Mouse (Mus musculus): ENCODE measurements at regions not wholly inside any gene's neighbourhood (a gene's known extent, or its start where the extent isn't known, plus 50 kb on each side); places are given as distances from the start of the nearest gene placed in this dataset.
"Not testable (repeated sequence)": the region's sequence is repeated elsewhere in the genome, so short reads cannot be mapped to it uniquely, and the experiment has no call there.

DNA sequence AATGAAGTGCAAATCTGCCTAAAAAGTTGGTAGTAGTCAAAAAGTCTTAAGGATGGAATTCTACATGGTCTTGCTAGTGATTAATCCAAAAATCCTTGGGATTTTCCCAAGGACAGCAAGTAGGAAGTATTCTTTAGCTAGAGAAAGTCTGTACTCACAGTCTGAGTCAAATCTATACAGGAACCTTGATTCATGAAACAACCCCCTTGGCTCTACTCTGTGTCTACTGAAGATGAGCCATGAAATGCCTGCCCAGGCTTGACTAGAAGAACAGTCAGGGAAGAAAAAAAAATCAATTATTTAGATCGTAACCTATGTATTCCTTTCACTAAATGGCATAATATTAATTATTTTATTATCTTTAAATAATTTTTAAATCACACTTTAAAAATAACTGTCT, 454.2 kb downstream of the Inhba start:
- Histone ChIP-seq H3K9me3 (ENCODE audit: control insufficient read depth, low read length) (no peaks in the 10 kb centered on the region), H3K9ac (replicated peaks; ENCODE audit: low read length) (no peak overlapping the region), H3K36me3 (ENCODE audit: control insufficient read depth, insufficient read depth, low read length) (no peaks in the 10 kb centered on the region), H3K4me1 (ENCODE audit: control insufficient read depth, insufficient read depth, low read length) (no peaks in the 10 kb centered on the region), H3K4me2 (ENCODE audit: low read length) (no peak overlapping the region), H3K27ac (replicated peaks; ENCODE audit: low read depth, low read length) (no peak overlapping the region), H3K4me3 (replicated peaks; ENCODE audit: low read depth, low read length) (no peak overlapping the region), H3K27me3 (ENCODE audit: control insufficient read depth, insufficient read depth, low read length) (no peaks in the 10 kb centered on the region)
- no peak for ATAC-seq (ENCODE audit: low FRiP score, low TSS enrichment)
- no peak for DNase-seq
- 98% methylated on average over 1 of the region's 1 CpGs for WGBS

DNA sequence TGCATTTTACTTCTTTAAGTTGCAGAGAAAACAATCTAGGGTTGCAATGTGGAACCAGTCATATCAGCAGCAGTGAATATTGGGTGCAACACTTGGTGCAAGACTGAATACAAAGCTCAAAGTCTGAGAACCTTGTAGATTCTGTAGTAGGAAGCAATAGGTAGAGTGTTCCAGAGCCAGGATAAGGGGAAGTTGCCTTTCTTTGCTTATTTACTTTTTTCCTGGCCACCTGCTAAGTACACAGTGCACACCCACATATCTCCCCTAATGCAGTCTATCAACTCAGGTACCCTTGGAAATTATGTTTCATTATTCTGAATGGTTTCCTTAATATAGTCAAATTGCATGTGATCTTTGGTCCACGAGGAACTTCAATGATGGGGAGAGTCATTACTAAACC, 464.9 kb downstream of the Inhba start:
- Histone ChIP-seq H3K36me3 (ENCODE audit: control insufficient read depth, insufficient read depth, low read length) (no peaks in the 10 kb centered on the region), H3K27ac (replicated peaks; ENCODE audit: low read depth, low read length) (no peak overlapping the region), H3K4me2 (ENCODE audit: low read length) (no peak overlapping the region), H3K9ac (replicated peaks; ENCODE audit: low read length) (no peak overlapping the region), H3K4me1 (ENCODE audit: control insufficient read depth, insufficient read depth, low read length) (no peaks in the 10 kb centered on the region), H3K27me3 (ENCODE audit: control insufficient read depth, insufficient read depth, low read length) (no peaks in the 10 kb centered on the region), H3K9me3 (ENCODE audit: control insufficient read depth, low read length) (no peaks in the 10 kb centered on the region), H3K4me3 (replicated peaks; ENCODE audit: low read depth, low read length) (no peak overlapping the region)
- 79% methylated on average over 1 of the region's 1 CpGs for WGBS
- DNase-seq (no peak), ATAC-seq (ENCODE audit: low FRiP score, low TSS enrichment) (no peak)

DNA sequence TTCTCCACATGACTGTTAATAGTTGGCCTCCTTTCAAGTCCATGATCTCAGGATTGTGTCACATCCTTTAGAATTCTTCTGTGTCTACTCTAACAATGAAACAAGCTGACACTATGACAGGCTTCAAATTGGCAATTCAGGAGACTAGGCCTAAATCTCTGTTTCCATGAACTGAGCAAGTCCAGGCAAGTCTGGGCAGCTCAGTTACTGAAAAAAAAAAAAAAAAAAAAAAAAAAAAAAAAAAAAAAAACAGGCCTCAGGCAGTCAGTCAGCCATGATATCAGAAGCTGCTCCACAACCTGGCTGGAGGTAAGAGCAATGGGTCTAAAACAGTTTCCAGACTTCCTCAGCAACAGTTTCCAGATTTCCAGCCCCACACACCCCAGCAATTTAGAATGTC, 475.6 kb downstream of the Inhba start:
- Histone ChIP-seq H3K4me2 (ENCODE audit: low read length) (no peak overlapping the region), H3K4me1 (ENCODE audit: control insufficient read depth, insufficient read depth, low read length) (no peaks in the 10 kb centered on the region), H3K27ac (replicated peaks; ENCODE audit: low read depth, low read length) (no peak overlapping the region), H3K4me3 (replicated peaks; ENCODE audit: low read depth, low read length) (no peak overlapping the region), H3K9me3 (ENCODE audit: control insufficient read depth, low read length) (no peaks in the 10 kb centered on the region), H3K27me3 (ENCODE audit: control insufficient read depth, insufficient read depth, low read length) (no peaks in the 10 kb centered on the region), H3K36me3 (ENCODE audit: control insufficient read depth, insufficient read depth, low read length) (no peaks in the 10 kb centered on the region), H3K9ac (replicated peaks; ENCODE audit: low read length) (no peak overlapping the region)
- DNase-seq (no peak), ATAC-seq (ENCODE audit: low FRiP score, low TSS enrichment) (no peak)

DNA sequence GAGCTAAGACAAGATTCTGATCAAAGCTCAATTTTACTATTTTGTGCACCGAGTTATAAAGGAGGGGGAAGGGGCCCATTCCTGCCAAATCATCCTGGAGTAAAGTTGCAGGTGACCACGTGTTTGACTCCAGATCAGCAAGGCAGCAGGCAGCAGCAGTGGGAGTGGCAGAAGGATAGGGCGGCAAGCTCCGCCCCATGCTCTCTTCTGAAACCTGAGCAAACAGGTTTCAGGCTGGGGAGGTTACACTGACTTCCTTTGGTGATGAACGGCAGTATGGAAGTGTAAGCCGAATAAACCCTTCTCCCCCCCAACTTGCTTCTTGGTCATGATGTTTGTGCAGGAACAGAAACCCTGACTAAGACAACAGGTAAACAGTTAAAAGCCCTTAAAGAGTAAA, 479.0 kb downstream of the Inhba start:
- 58% methylated on average over 6 of the region's 6 CpGs for whole genome bisulfite sequencing
- not testable (repeated sequence) for H3K9me3 ChIP-seq (ENCODE audit: control insufficient read depth, low read length); DNase-seq; ATAC-seq (ENCODE audit: low FRiP score, low TSS enrichment); H3K27ac ChIP-seq (replicated peaks; ENCODE audit: low read depth, low read length); H3K4me2 ChIP-seq (ENCODE audit: low read length); H3K4me3 ChIP-seq (replicated peaks; ENCODE audit: low read depth, low read length); H3K9ac ChIP-seq (replicated peaks; ENCODE audit: low read length); H3K4me1 ChIP-seq (ENCODE audit: control insufficient read depth, insufficient read depth, low read length); H3K36me3 ChIP-seq (ENCODE audit: control insufficient read depth, insufficient read depth, low read length); H3K27me3 ChIP-seq (ENCODE audit: control insufficient read depth, insufficient read depth, low read length)

DNA sequence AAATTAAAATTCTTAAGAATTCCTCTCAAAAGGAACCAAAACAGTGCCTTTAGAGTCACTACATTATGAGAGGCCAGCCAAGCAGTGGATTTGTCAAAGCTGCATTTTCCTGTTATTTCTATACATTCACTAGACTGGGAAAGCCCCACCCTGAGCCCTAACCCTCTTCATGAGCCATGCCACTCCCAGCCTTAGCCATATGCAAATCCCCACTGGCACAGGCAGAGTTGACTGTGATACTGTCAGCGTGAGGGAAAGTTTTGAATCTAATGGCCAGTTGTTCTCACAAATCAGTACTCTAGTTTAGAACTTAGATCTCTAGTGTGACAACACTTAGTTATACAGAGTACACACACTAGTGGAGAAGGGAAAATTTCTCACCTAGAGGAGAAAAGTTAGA, 486.4 kb downstream of the Inhba start:
- H3K27me3 ChIP-seq (ENCODE audit: control insufficient read depth, insufficient read depth, low read length), result no peaks in the 10 kb centered on the region
- WGBS, result 58% methylated on average over 1 of the region's 1 CpGs
- no peak overlapping the region for H3K4me2 ChIP-seq (ENCODE audit: low read length)
- no peak overlapping the region for H3K9ac ChIP-seq (replicated peaks; ENCODE audit: low read length)
- no peak overlapping the region for H3K27ac ChIP-seq (replicated peaks; ENCODE audit: low read depth, low read length)
- H3K9me3 ChIP-seq (ENCODE audit: control insufficient read depth, low read length), result no peaks in the 10 kb centered on the region
- no peaks in the 10 kb centered on the region for H3K4me1 ChIP-seq (ENCODE audit: control insufficient read depth, insufficient read depth, low read length)
- H3K36me3 ChIP-seq (ENCODE audit: control insufficient read depth, insufficient read depth, low read length), result no peaks in the 10 kb centered on the region
- no peak for DNase-seq
- no peak overlapping the region for H3K4me3 ChIP-seq (replicated peaks; ENCODE audit: low read depth, low read length)
- ATAC-seq (ENCODE audit: low FRiP score, low TSS enrichment), result no peak

DNA sequence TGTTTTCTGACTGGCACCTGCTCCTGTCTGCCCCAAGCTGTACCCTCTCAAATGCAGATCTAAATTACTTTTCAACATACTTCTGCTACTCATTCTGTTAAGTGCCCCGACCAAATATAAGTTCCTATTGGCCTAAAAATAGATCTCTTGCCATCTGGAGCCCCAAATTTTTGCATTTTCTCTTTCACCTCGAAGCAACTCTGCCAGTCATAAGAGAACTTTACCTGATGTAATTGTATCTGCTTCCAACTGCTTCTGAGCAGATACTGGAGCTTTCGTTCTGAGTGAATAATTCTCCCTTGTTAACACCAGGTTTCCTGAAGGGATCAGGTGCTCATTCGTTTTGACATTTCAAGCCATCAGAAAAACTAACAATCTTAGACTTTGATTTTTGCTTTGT, 501.2 kb downstream of the Inhba start:
- H3K36me3 ChIP-seq (ENCODE audit: control insufficient read depth, insufficient read depth, low read length), result no peaks in the 10 kb centered on the region
- DNase-seq, result no peak
- no peak overlapping the region for H3K4me2 ChIP-seq (ENCODE audit: low read length)
- no peaks in the 10 kb centered on the region for H3K27me3 ChIP-seq (ENCODE audit: control insufficient read depth, insufficient read depth, low read length)
- H3K27ac ChIP-seq (replicated peaks; ENCODE audit: low read depth, low read length), result no peak overlapping the region
- 78% methylated on average over 4 of the region's 4 CpGs for WGBS
- no peaks in the 10 kb centered on the region for H3K4me1 ChIP-seq (ENCODE audit: control insufficient read depth, insufficient read depth, low read length)
- no peak overlapping the region for H3K4me3 ChIP-seq (replicated peaks; ENCODE audit: low read depth, low read length)
- H3K9ac ChIP-seq (replicated peaks; ENCODE audit: low read length), result no peak overlapping the region
- ATAC-seq (ENCODE audit: low FRiP score, low TSS enrichment), result no peak
- H3K9me3 ChIP-seq (ENCODE audit: control insufficient read depth, low read length), result no peaks in the 10 kb centered on the region

DNA sequence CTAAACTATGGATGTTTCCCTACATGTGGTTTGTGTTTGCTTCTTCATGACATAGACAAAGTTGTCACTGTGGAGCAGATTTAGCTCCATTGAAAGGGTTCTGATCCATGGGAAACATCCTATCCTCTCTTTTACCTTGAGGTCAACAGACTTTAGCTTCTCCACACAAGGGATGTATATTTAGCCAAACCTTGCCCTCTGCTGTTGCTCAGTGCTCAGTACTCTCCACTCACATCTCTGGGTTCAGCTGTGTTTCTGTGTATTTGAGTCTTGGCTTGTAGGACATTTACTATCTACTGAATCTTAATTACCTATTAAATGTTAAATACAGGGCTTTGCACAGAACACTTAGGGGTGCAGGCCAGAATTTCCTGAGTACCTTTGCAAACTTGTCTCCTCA, 503.5 kb downstream of the Inhba start:
- H3K4me3 ChIP-seq (replicated peaks; ENCODE audit: low read depth, low read length), result no peak overlapping the region
- no peaks in the 10 kb centered on the region for H3K4me1 ChIP-seq (ENCODE audit: control insufficient read depth, insufficient read depth, low read length)
- no peak overlapping the region for H3K4me2 ChIP-seq (ENCODE audit: low read length)
- H3K36me3 ChIP-seq (ENCODE audit: control insufficient read depth, insufficient read depth, low read length), result no peaks in the 10 kb centered on the region
- no peak overlapping the region for H3K27ac ChIP-seq (replicated peaks; ENCODE audit: low read depth, low read length)
- ATAC-seq (ENCODE audit: low FRiP score, low TSS enrichment) (no peak), DNase-seq (no peak)
- no peaks in the 10 kb centered on the region for H3K27me3 ChIP-seq (ENCODE audit: control insufficient read depth, insufficient read depth, low read length)
- no peaks in the 10 kb centered on the region for H3K9me3 ChIP-seq (ENCODE audit: control insufficient read depth, low read length)
- no peak overlapping the region for H3K9ac ChIP-seq (replicated peaks; ENCODE audit: low read length)

DNA sequence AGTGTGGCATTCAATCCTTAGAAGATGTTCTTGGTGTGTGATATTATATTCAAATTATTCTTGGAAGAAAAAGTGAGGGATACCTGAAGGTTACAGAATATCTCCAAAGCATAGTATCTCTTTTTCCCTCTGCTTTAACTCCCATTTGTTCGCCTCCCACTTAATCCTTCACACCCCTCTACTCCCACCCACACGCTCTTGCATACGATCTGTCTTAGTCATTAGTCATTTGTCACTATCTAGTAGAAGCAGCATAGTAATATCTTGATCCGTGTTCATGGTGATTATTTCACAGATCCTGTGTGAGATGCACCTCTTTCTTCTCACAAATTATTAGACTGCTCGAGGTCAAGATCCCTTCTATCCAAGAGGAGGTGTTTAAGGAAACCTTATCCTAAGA, 517.4 kb downstream of the Inhba start:
- no peak for ATAC-seq (ENCODE audit: low FRiP score, low TSS enrichment)
- no peaks in the 10 kb centered on the region for H3K27me3 ChIP-seq (ENCODE audit: control insufficient read depth, insufficient read depth, low read length)
- H3K9ac ChIP-seq (replicated peaks; ENCODE audit: low read length), result no peak overlapping the region
- no peak overlapping the region for H3K4me3 ChIP-seq (replicated peaks; ENCODE audit: low read depth, low read length)
- DNase-seq, result no peak
- H3K36me3 ChIP-seq (ENCODE audit: control insufficient read depth, insufficient read depth, low read length), result no peaks in the 10 kb centered on the region
- no peak overlapping the region for H3K27ac ChIP-seq (replicated peaks; ENCODE audit: low read depth, low read length)
- WGBS, result 74% methylated on average over 5 of the region's 5 CpGs
- no peaks in the 10 kb centered on the region for H3K4me1 ChIP-seq (ENCODE audit: control insufficient read depth, insufficient read depth, low read length)
- H3K9me3 ChIP-seq (ENCODE audit: control insufficient read depth, low read length), result no peaks in the 10 kb centered on the region
- no peak overlapping the region for H3K4me2 ChIP-seq (ENCODE audit: low read length)

DNA sequence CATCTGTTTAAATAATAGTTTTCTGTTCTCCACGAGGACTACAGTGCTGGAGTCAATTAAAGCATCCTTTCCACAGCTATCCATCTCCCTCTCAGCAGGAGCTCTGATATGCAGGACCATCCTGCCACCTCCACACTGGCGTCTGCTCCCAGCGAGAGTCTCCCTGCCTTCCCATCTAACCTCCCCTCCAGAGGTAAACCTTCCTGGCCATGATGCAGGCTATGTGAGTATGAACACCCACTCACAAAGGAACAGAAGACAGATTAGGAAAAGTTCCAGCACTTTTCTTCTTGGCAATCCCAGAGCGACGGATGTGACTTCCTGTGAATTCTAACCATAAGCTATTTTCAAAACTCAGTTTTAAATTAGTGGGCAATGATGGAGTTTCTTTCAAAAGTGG, 532.1 kb downstream of the Inhba start:
- Histone ChIP-seq H3K9ac (replicated peaks; ENCODE audit: low read length) (no peak overlapping the region), H3K27me3 (ENCODE audit: control insufficient read depth, insufficient read depth, low read length) (no peaks in the 10 kb centered on the region), H3K4me2 (ENCODE audit: low read length) (no peak overlapping the region), H3K4me1 (ENCODE audit: control insufficient read depth, insufficient read depth, low read length) (no peaks in the 10 kb centered on the region), H3K9me3 (ENCODE audit: control insufficient read depth, low read length) (no peaks in the 10 kb centered on the region), H3K27ac (replicated peaks; ENCODE audit: low read depth, low read length) (no peak overlapping the region), H3K4me3 (replicated peaks; ENCODE audit: low read depth, low read length) (no peak overlapping the region), H3K36me3 (ENCODE audit: control insufficient read depth, insufficient read depth, low read length) (no peaks in the 10 kb centered on the region)
- DNase-seq, result no peak
- 72% methylated on average over 5 of the region's 5 CpGs for WGBS
- no peak for ATAC-seq (ENCODE audit: low FRiP score, low TSS enrichment)

DNA sequence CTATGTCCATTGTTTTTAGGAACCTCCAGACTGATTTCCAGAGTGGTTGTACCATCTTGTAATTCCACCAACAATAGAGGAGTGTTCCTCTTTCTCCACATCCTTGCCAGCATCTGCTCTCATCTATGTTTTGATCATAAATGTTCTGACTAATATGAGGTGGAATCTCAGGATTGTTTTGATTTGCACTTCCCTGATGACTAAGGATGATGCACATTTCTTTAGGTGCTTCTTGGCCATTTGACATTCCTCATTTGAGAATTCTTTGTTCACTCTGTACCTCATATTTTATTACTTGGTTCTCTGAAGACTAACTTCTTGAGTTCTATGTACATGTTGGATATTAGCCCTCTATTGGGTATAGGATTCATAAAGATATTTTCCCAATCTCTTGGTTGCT, 538.4 kb downstream of the Inhba start:
- no peak overlapping the region for H3K27ac ChIP-seq (replicated peaks; ENCODE audit: low read depth, low read length)
- DNase-seq (no peak), ATAC-seq (ENCODE audit: low FRiP score, low TSS enrichment) (no peak)
- no peaks in the 10 kb centered on the region for H3K27me3 ChIP-seq (ENCODE audit: control insufficient read depth, insufficient read depth, low read length)
- no peaks in the 10 kb centered on the region for H3K9me3 ChIP-seq (ENCODE audit: control insufficient read depth, low read length)
- no peak overlapping the region for H3K4me2 ChIP-seq (ENCODE audit: low read length)
- H3K9ac ChIP-seq (replicated peaks; ENCODE audit: low read length), result no peak overlapping the region
- H3K4me1 ChIP-seq (ENCODE audit: control insufficient read depth, insufficient read depth, low read length), result no peaks in the 10 kb centered on the region
- H3K36me3 ChIP-seq (ENCODE audit: control insufficient read depth, insufficient read depth, low read length), result no peaks in the 10 kb centered on the region
- no peak overlapping the region for H3K4me3 ChIP-seq (replicated peaks; ENCODE audit: low read depth, low read length)

Data from midbrain, embryonic 14.5 days (tissue).